Mouse (Mus musculus) liver, postnatal 0 days (tissue): ENCODE data around the gene Rb1.

Experiments
- CTCF ChIP-seq: sonication (generic); IDR thresholded peaks from 2 replicates; pipeline ENCODE4 v1.5.1; 2016; ENCODE audit warnings: antibody characterized with exemption, low read depth
- EP300 ChIP-seq: IDR thresholded peaks from 2 replicates; pipeline ENCODE4 v1.6.1; 2016; ENCODE audit warnings: antibody characterized with exemption, low read depth, mild to moderate bottlenecking

GRCm38 (mm10) chr14:73250056-73250455, 75.6 kb downstream of the Rb1 start:
- TF ChIP-seq CTCF: no peak
- peak; percentile 44 for TF ChIP-seq EP300
